Mouse (Mus musculus) neural tube, embryonic 15.5 days (tissue): Measurements from ENCODE around the gene Rpl38. TPM values are rescaled to one million over a fixed set of nuclear protein-coding genes. Genes with fewer than 3 reads are reported as not detected.

Experiments
- ATAC-seq: fragments of 200-750 bp; cut with Nextera tagmentation; 2 replicates; pipeline ENCODE4 v1.8.0; 2017; ENCODE audit warnings: mild to moderate bottlenecking, moderate TSS enrichment, moderate library complexity; ENCODE audit not compliant: low FRiP score
- H3K27ac ChIP-seq: fragments of 300-500 bp; sonication (generic); replicated peaks from 2 replicates; pipeline ENCODE4 v1.5.1; 2015; ENCODE audit warnings: mild to moderate bottlenecking, inconsistent platforms
- H3K27me3 ChIP-seq: fragments of 300-500 bp; sonication (generic); replicated peaks from 2 replicates; pipeline ENCODE4 v1.6.1; 2015; ENCODE audit warnings: inconsistent platforms
- H3K36me3 ChIP-seq: fragments of 300-500 bp; sonication (generic); 2 replicates; pipeline ENCODE4 v1.6.1; 2015; ENCODE audit warnings: inconsistent platforms
- H3K4me1 ChIP-seq: fragments of 300-500 bp; sonication (generic); 2 replicates; pipeline ENCODE4 v1.6.1; 2015; ENCODE audit warnings: inconsistent platforms
- H3K4me2 ChIP-seq: fragments of 300-500 bp; sonication (generic); 2 replicates; pipeline ENCODE4 v1.6.1; 2015; ENCODE audit warnings: inconsistent platforms, mild to moderate bottlenecking, moderate library complexity
- H3K4me3 ChIP-seq: fragments of 300-500 bp; sonication (generic); replicated peaks from 2 replicates; pipeline ENCODE4 v1.5.1; 2015; ENCODE audit warnings: mild to moderate bottlenecking, inconsistent platforms
- H3K9ac ChIP-seq: fragments of 300-500 bp; sonication (generic); replicated peaks from 2 replicates; pipeline ENCODE4 v1.6.1; 2015; ENCODE audit warnings: mild to moderate bottlenecking, inconsistent platforms
- H3K9me3 ChIP-seq: fragments of 300-500 bp; sonication (generic); replicated peaks from 2 replicates; pipeline ENCODE4 v1.6.1; 2016; ENCODE audit warnings: inconsistent platforms
- WGBS: fragments of 180-500 bp; shearing (Covaris S2); methylation state at CpG from one replicate; pipeline ENCODE4 v1.1.7; 2015; ENCODE audit warnings: mixed read lengths; 5-methylcytosine and 5-hydroxymethylcytosine counted together
- polyA plus RNA-seq: library from polyadenylated mRNA; unstranded; fragments of >200 nt; fragmentation: Nextera tagmentation; extraction: Ambion mirVana; gene quantifications from 2 replicates; pipeline ENCODE4 v1.2.1, GENCODE M21; 2015

Rpl38 gene
- polyA plus RNA-seq: 804 and 844 TPM in 2 replicates

DNA sequence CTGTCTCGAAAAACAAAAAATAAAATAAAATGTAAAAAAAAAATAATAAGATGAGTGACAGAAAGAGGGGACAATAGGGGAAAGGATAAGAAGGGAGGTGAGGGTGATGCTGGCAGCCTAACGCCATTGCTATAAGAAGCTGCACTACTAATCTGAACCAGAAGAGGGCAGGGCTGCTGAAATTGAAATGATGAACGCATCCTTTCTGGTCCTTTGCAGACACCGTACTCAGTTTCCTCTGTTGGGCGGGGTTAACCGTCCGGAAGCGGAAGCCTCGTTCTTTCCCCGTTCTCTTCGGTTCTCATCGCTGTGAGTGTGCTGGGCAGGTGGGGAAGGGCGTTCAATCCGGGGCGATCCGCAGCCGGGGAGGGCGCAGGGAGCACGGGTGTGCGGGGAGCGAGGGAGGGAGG, at the start of gene Rpl38:
TSS of gene Rpl38 (plus strand) at position 224 of the 410 bp plus-strand sequence.
- ATAC-seq: peak; percentile 87

GRCm38 (mm10) chr11:114618697-114619417, 49.5 kb upstream of the Rpl38 start:
- Histone ChIP-seq H3K27ac (no peak overlapping the region), H3K4me2 (no peak overlapping the region), H3K4me1 (no peaks in the 10 kb centered on the region), H3K36me3 (no peaks in the 10 kb centered on the region), H3K9ac (no peak overlapping the region), H3K4me3 (no peak overlapping the region), H3K27me3 (no peaks in the 10 kb centered on the region), H3K9me3 (no peaks in the 10 kb centered on the region)
- ATAC-seq: no peak
- WGBS: 42% methylated on average over 17 of the region's 17 CpGs

More for the DNA sequence above, at the start of gene Rpl38:
- Histone ChIP-seq H3K4me2 (peak within 1 kb of the TSS; percentile 88), H3K4me1 (peaks cover 37% of the 10 kb centered on the region), H3K27ac (peak within 1 kb of the TSS; percentile 91), H3K9ac (peak within 1 kb of the TSS; percentile 86), H3K36me3 (peaks cover 24% of the 10 kb centered on the region), H3K9me3 (no peaks in the 10 kb centered on the region), H3K4me3 (peak within 1 kb of the TSS; percentile 95), H3K27me3 (0 out of 2 replicates have a peak, but pooled peaks cover 3% of the 10 kb centered on the region)
- under 1% methylated on average over 16 of the region's 21 CpGs for WGBS

GRCm38 (mm10) chr11:114626071-114626690, 42.1 kb upstream of the Rpl38 start:
- no peaks in the 10 kb centered on the region; the same call in 1 of the 2 replicates for H3K27me3 ChIP-seq
- H3K4me2 ChIP-seq: no peak overlapping the region
- no peaks in the 10 kb centered on the region for H3K9me3 ChIP-seq
- 33% methylated on average over 13 of the region's 13 CpGs for WGBS
- no peak overlapping the region for H3K4me3 ChIP-seq
- no peaks in the 10 kb centered on the region for H3K36me3 ChIP-seq
- ATAC-seq: no peak
- peaks cover 8% of the 10 kb centered on the region for H3K4me1 ChIP-seq
- no peak overlapping the region for H3K27ac ChIP-seq
- H3K9ac ChIP-seq: no peak overlapping the region

GRCm38 (mm10) chr11:114627036-114627435, 41.3 kb upstream of the Rpl38 start:
- Histone ChIP-seq H3K27me3 (no peaks in the 10 kb centered on the region; the same call in 1 of the 2 replicates), H3K36me3 (no peaks in the 10 kb centered on the region), H3K27ac (no peak overlapping the region), H3K4me2 (no peak overlapping the region), H3K4me1 (peaks cover 8% of the 10 kb centered on the region), H3K9ac (no peak overlapping the region), H3K9me3 (no peaks in the 10 kb centered on the region), H3K4me3 (no peak overlapping the region)
- ATAC-seq: no peak
- WGBS: 78% methylated on average over 6 of the region's 6 CpGs

- no peaks in the 10 kb centered on the region for H3K9me3 ChIP-seq
- H3K4me2 ChIP-seq: no peak overlapping the region
- no peaks in the 10 kb centered on the region; the same call in 1 of the 2 replicates for H3K27me3 ChIP-seq
- no peaks in the 10 kb centered on the region for H3K36me3 ChIP-seq
- no peak for ATAC-seq
- no peak overlapping the region for H3K9ac ChIP-seq
- WGBS: 73% methylated on average over 12 of the region's 12 CpGs
- no peak overlapping the region for H3K4me3 ChIP-seq
- H3K4me1 ChIP-seq: peaks cover 8% of the 10 kb centered on the region
- H3K27ac ChIP-seq: no peak overlapping the region
Observed at GRCm38 (mm10) chr11:114628032-114628431, 40.3 kb upstream of the Rpl38 start.

DNA sequence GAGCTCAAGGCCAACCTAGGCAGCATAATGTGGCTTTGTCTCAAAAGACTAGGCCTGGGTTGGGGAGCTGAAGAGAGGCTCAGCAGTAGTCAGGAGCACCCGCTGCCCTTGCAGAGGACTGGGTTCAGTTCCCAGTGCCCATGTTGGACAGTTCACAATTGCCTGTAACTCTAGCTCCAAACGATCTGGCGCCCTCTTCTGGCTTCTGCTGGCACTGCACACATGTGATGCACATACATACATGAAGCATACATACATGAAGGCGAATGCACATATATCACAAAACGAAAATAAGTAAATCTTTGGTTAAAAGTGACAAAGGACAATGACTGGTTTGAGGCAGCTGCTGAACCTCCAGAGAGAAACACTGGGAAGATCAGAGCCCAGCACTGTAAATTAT, 38.3 kb upstream of the Rpl38 start:
- Histone ChIP-seq H3K9me3 (no peaks in the 10 kb centered on the region), H3K36me3 (no peaks in the 10 kb centered on the region), H3K4me1 (peaks cover 8% of the 10 kb centered on the region), H3K27me3 (peaks cover 4% of the 10 kb centered on the region; the same call in 1 of the 2 replicates), H3K4me2 (no peak overlapping the region), H3K9ac (no peak overlapping the region), H3K4me3 (no peak overlapping the region), H3K27ac (no peak overlapping the region)
- ATAC-seq: no peak
- WGBS: 83% methylated on average over 5 of the region's 5 CpGs

DNA sequence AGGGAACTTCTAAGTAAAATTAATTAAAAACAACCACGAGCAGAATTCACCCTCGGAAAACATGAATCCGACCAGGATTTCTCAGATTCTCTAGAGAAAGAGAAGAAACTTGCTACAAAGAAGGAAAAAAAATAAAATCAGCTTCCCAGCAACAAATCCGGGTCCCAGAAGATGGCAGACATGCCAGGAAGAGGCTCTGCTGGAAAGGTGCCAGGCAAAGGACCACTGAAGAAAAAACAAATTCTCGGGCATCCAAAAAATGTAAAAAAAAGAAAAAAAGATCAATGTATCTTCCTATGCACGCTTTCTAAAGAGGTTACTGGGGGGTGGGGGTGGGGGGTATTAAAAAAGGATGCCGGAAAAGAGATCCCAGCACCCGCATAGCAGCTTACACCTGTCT, 36.1 kb upstream of the Rpl38 start:
- Histone ChIP-seq H3K36me3 (no peaks in the 10 kb centered on the region), H3K9me3 (no peaks in the 10 kb centered on the region), H3K4me3 (no peak overlapping the region), H3K9ac (no peak overlapping the region), H3K4me2 (no peak overlapping the region), H3K4me1 (peaks cover 18% of the 10 kb centered on the region), H3K27ac (no peak overlapping the region), H3K27me3 (peaks cover 5% of the 10 kb centered on the region; the same call in 1 of the 2 replicates)
- ATAC-seq: no peak
- WGBS: 73% methylated on average over 8 of the region's 8 CpGs

DNA sequence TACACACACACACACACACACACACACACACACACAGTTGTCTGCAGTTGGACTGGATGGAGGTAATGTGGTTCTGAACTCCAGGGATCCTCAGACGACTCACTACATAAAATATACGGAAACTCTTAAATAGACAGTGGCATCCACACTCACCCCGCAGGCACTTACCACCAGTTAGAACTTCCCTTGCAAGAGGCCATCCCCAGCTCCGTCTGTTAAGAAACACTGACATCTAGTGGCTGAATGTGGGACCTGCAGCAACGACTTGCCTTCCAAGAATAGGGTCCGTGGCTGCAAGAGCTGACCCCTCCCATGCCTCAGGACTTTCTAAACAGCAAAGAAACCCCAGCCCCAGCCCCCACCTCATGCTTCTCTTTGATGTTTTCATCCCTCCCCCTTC, 32.0 kb upstream of the Rpl38 start:
- peak overlapping the region; percentile 44 for H3K4me2 ChIP-seq
- H3K27ac ChIP-seq: no peak overlapping the region
- 0% methylated on average over 6 of the region's 6 CpGs for WGBS
- H3K4me1 ChIP-seq: peaks cover 37% of the 10 kb centered on the region
- H3K9ac ChIP-seq: no peak overlapping the region
- no peaks in the 10 kb centered on the region for H3K36me3 ChIP-seq
- peak; percentile 67 for ATAC-seq
- no peaks in the 10 kb centered on the region for H3K9me3 ChIP-seq
- H3K4me3 ChIP-seq: no peak overlapping the region
- peaks cover 25% of the 10 kb centered on the region for H3K27me3 ChIP-seq

- Histone ChIP-seq H3K4me1 (peaks cover 39% of the 10 kb centered on the region), H3K4me3 (no peak overlapping the region), H3K9ac (no peak overlapping the region), H3K9me3 (no peaks in the 10 kb centered on the region), H3K4me2 (peak overlapping the region; percentile 44), H3K27ac (0 out of 2 replicates have a peak overlapping the region, but pooled peaks have one; percentile 13), H3K27me3 (peaks cover 25% of the 10 kb centered on the region), H3K36me3 (no peaks in the 10 kb centered on the region)
- WGBS: 48% methylated on average over 35 of the region's 35 CpGs
- peak; percentile 45; the same call in 1 of the 2 replicates for ATAC-seq
Observed at GRCm38 (mm10) chr11:114636727-114637505, 31.4 kb upstream of the Rpl38 start.

- Histone ChIP-seq H3K4me1 (peaks cover 39% of the 10 kb centered on the region), H3K27ac (no peak overlapping the region), H3K4me2 (no peak overlapping the region), H3K9ac (no peak overlapping the region), H3K27me3 (peaks cover 25% of the 10 kb centered on the region), H3K4me3 (no peak overlapping the region), H3K9me3 (no peaks in the 10 kb centered on the region), H3K36me3 (no peaks in the 10 kb centered on the region)
- ATAC-seq: no peak
- 58% methylated on average over 10 of the region's 10 CpGs for WGBS
Observed at GRCm38 (mm10) chr11:114638647-114639290, 29.6 kb upstream of the Rpl38 start.

DNA sequence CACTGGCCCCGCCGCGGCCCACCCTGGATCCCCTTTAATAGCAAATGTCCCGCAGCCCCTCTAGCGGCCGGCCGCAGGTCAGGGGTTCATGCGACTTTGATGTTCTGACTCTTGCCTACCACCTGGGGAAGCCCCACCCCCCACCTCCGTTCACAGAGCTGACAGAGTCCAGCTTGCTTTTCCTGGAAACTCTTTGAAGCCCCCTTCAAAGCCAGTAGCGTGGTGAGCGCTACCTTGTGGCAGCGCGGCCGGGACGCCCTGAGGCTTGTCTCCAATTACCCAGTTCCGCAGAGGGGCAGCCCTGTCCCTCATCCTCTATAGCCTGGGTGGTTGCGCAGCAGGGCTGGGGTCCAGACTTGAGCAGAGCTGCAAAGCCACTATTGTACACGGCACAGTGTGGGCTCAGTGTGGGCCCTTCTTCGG, 28.6 kb upstream of the Rpl38 start:
- H3K9me3 ChIP-seq: no peaks in the 10 kb centered on the region
- no peak overlapping the region for H3K9ac ChIP-seq
- no peak overlapping the region; the same call in 1 of the 2 replicates for H3K4me2 ChIP-seq
- H3K4me3 ChIP-seq: no peak overlapping the region
- ATAC-seq: no peak
- H3K4me1 ChIP-seq: peaks cover 39% of the 10 kb centered on the region
- 6% methylated on average over 19 of the region's 19 CpGs for WGBS
- no peak overlapping the region for H3K27ac ChIP-seq
- no peaks in the 10 kb centered on the region for H3K36me3 ChIP-seq
- H3K27me3 ChIP-seq: peaks cover 24% of the 10 kb centered on the region
